Mouse (Mus musculus): Measurements from ENCODE around the gene Tmem52. TPM values are rescaled to one million over a fixed set of nuclear protein-coding genes. Genes with fewer than 3 reads are reported as not detected.

Tmem52 gene
- polyA plus RNA-seq, 1 experiment from 2014 or later = not detected

DNA sequence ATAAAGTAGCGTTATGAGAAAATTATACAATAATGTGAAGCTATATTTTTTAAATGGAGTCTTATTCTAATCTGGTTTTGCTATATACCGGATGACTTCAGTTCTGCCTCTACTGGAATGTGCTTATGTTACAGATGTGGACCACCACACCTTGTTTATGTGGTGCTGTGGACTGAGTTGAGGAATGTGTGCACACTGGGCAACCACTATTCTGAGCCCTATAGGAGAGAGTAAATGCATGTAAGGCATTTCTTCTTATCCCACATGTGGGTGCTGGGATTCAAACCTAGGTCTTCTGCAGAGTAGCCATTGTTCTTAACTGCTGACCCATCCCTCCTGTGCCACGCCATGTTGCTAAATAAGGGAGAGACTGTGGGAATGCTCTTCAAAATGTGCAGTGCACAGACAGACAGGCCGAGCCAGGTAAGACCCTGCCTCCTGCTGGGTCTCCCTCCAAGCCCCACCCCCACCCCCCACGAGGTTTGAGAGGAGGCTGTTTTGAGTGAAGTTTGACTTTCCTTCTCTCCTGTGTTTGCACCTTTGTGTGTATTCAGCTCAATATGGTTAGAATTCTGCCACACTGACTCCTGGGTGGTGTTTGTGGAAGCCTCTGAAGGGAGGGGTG lies 36.9 kb downstream of the Tmem52 start:
- no peak for ATAC-seq (ENCODE audit: insufficient number of reproducible peaks, low FRiP score, low TSS enrichment, low read depth)
- Histone ChIP-seq H3K27ac (replicated peaks; ENCODE audit: low read depth, low read length) (no peak overlapping the region), H3K27me3 (ENCODE audit: control insufficient read depth, insufficient read depth, low read length) (no peaks in the 10 kb centered on the region), H3K4me1 (ENCODE audit: control insufficient read depth, insufficient read depth, low read length) (no peaks in the 10 kb centered on the region), H3K4me2 (ENCODE audit: low read depth, severe bottlenecking) (no peak overlapping the region), H3K36me3 (ENCODE audit: control insufficient read depth, insufficient read depth, low read length) (no peaks in the 10 kb centered on the region), H3K9ac (ENCODE audit: low read length) (no peak overlapping the region), H3K4me3 (ENCODE audit: low read depth, low read length) (no peak overlapping the region), H3K9me3 (ENCODE audit: control insufficient read depth, low read length) (no peaks in the 10 kb centered on the region)
- no peak for DNase-seq (ENCODE audit: low spot score)
- WGBS = 86% methylated on average over 5 of the region's 5 CpGs

GRCm38 (mm10) chr4:155508614-155509013 lies 39.7 kb downstream of the Tmem52 start:
- DNase-seq (ENCODE audit: low spot score) (no peak), ATAC-seq (ENCODE audit: insufficient number of reproducible peaks, low FRiP score, low TSS enrichment, low read depth) (no peak)
- no peak overlapping the region for H3K4me2 ChIP-seq (ENCODE audit: low read depth, severe bottlenecking)
- H3K4me1 ChIP-seq (ENCODE audit: control insufficient read depth, insufficient read depth, low read length) = no peaks in the 10 kb centered on the region
- no peak overlapping the region for H3K27ac ChIP-seq (replicated peaks; ENCODE audit: low read depth, low read length)
- H3K27me3 ChIP-seq (ENCODE audit: control insufficient read depth, insufficient read depth, low read length) = no peaks in the 10 kb centered on the region
- H3K36me3 ChIP-seq (ENCODE audit: control insufficient read depth, insufficient read depth, low read length) = no peaks in the 10 kb centered on the region
- H3K9ac ChIP-seq (ENCODE audit: low read length) = no peak overlapping the region
- no peaks in the 10 kb centered on the region for H3K9me3 ChIP-seq (ENCODE audit: control insufficient read depth, low read length)
- WGBS = 91% methylated on average over 4 of the region's 4 CpGs
- H3K4me3 ChIP-seq (ENCODE audit: low read depth, low read length) = no peak overlapping the region

GRCm38 (mm10) chr4:155510981-155511380 lies 42.1 kb downstream of the Tmem52 start:
- Histone ChIP-seq H3K27ac (replicated peaks; ENCODE audit: low read depth, low read length) (no peak overlapping the region), H3K4me3 (ENCODE audit: low read depth, low read length) (no peak overlapping the region), H3K9me3 (ENCODE audit: control insufficient read depth, low read length) (no peaks in the 10 kb centered on the region), H3K27me3 (ENCODE audit: control insufficient read depth, insufficient read depth, low read length) (no peaks in the 10 kb centered on the region), H3K9ac (ENCODE audit: low read length) (no peak overlapping the region), H3K4me1 (ENCODE audit: control insufficient read depth, insufficient read depth, low read length) (no peaks in the 10 kb centered on the region), H3K4me2 (ENCODE audit: low read depth, severe bottlenecking) (no peak overlapping the region), H3K36me3 (ENCODE audit: control insufficient read depth, insufficient read depth, low read length) (no peaks in the 10 kb centered on the region; the same call in 1 of the 2 replicates)
- DNase-seq (ENCODE audit: low spot score) (no peak), ATAC-seq (ENCODE audit: insufficient number of reproducible peaks, low FRiP score, low TSS enrichment, low read depth) (no peak)
- WGBS = 94% methylated on average over 1 of the region's 1 CpGs

GRCm38 (mm10) chr4:155514810-155515209 lies 45.9 kb downstream of the Tmem52 start:
- Histone ChIP-seq H3K27ac (replicated peaks; ENCODE audit: low read depth, low read length) (no peak overlapping the region), H3K36me3 (ENCODE audit: control insufficient read depth, insufficient read depth, low read length) (no peaks in the 10 kb centered on the region; the same call in 1 of the 2 replicates), H3K4me1 (ENCODE audit: control insufficient read depth, insufficient read depth, low read length) (no peaks in the 10 kb centered on the region), H3K27me3 (ENCODE audit: control insufficient read depth, insufficient read depth, low read length) (no peaks in the 10 kb centered on the region), H3K9ac (ENCODE audit: low read length) (no peak overlapping the region), H3K4me2 (ENCODE audit: low read depth, severe bottlenecking) (no peak overlapping the region), H3K9me3 (ENCODE audit: control insufficient read depth, low read length) (no peaks in the 10 kb centered on the region), H3K4me3 (ENCODE audit: low read depth, low read length) (no peak overlapping the region)
- DNase-seq (ENCODE audit: low spot score) (no peak), ATAC-seq (ENCODE audit: insufficient number of reproducible peaks, low FRiP score, low TSS enrichment, low read depth) (no peak)
- WGBS = 94% methylated on average over 2 of the region's 2 CpGs

GRCm38 (mm10) chr4:155517948-155518517 lies 49.1 kb downstream of the Tmem52 start:
- whole genome bisulfite sequencing = 89% methylated on average over 7 of the region's 7 CpGs
- H3K9ac ChIP-seq (ENCODE audit: low read length) = no peak overlapping the region
- no peaks in the 10 kb centered on the region for H3K4me1 ChIP-seq (ENCODE audit: control insufficient read depth, insufficient read depth, low read length)
- H3K9me3 ChIP-seq (ENCODE audit: control insufficient read depth, low read length) = no peaks in the 10 kb centered on the region
- no peak overlapping the region for H3K4me2 ChIP-seq (ENCODE audit: low read depth, severe bottlenecking)
- no peak overlapping the region for H3K4me3 ChIP-seq (ENCODE audit: low read depth, low read length)
- no peak for DNase-seq (ENCODE audit: low spot score)
- peaks cover 2% of the 10 kb centered on the region for H3K36me3 ChIP-seq (ENCODE audit: control insufficient read depth, insufficient read depth, low read length)
- H3K27me3 ChIP-seq (ENCODE audit: control insufficient read depth, insufficient read depth, low read length) = no peaks in the 10 kb centered on the region
- no peak for ATAC-seq (ENCODE audit: insufficient number of reproducible peaks, low FRiP score, low TSS enrichment, low read depth)
- H3K27ac ChIP-seq (replicated peaks; ENCODE audit: low read depth, low read length) = no peak overlapping the region

Other genes with a start within 250 kb of the Tmem52 start
- gene Ski, start 246.5 kb upstream of the Tmem52 start, polyA plus RNA-seq (2014; fragmentation: Nextera tagmentation; extraction: Ambion mirVana) = 17.7 and 17.8 TPM in 2 replicates
- gene Faap20, start 219.3 kb upstream of the Tmem52 start, polyA plus RNA-seq (2014; fragmentation: Nextera tagmentation; extraction: Ambion mirVana) = 103 and 104 TPM in 2 replicates
- gene Prkcz, start 107.8 kb upstream of the Tmem52 start, polyA plus RNA-seq (2014; fragmentation: Nextera tagmentation; extraction: Ambion mirVana) = 6.3 and 9.3 TPM in 2 replicates
- gene Gabrd, start 71.0 kb upstream of the Tmem52 start, polyA plus RNA-seq (2014; fragmentation: Nextera tagmentation; extraction: Ambion mirVana) = 0.08 TPM in 1 of 2 replicates, not detected in the other
- 5.1 and 6.1 TPM in 2 replicates for gene Cfap74, start 59.9 kb upstream of the Tmem52 start, polyA plus RNA-seq (2014; fragmentation: Nextera tagmentation; extraction: Ambion mirVana)
- gene Gnb1, start 22.2 kb downstream of the Tmem52 start, polyA plus RNA-seq (2014; fragmentation: Nextera tagmentation; extraction: Ambion mirVana) = 625 and 626 TPM in 2 replicates
- gene Nadk, start 93.3 kb downstream of the Tmem52 start, polyA plus RNA-seq (2014; fragmentation: Nextera tagmentation; extraction: Ambion mirVana) = 99.1 and 105 TPM in 2 replicates
- 16.1 and 16.4 TPM in 2 replicates for gene Slc35e2, start 132.3 kb downstream of the Tmem52 start, polyA plus RNA-seq (2014; fragmentation: Nextera tagmentation; extraction: Ambion mirVana)
- gene Cdk11b, start 155.7 kb downstream of the Tmem52 start, polyA plus RNA-seq (2014; fragmentation: Nextera tagmentation; extraction: Ambion mirVana) = 69.4 and 79.9 TPM in 2 replicates
- gene Gm10563, start 176.3 kb downstream of the Tmem52 start, polyA plus RNA-seq (2014; fragmentation: Nextera tagmentation; extraction: Ambion mirVana) = not detected in 2 replicates
- gene Mmp23, start 184.3 kb downstream of the Tmem52 start, polyA plus RNA-seq (2014; fragmentation: Nextera tagmentation; extraction: Ambion mirVana) = 11.3 and 12.2 TPM in 2 replicates
- 16.0 and 16.6 TPM in 2 replicates for gene Mib2, start 200.1 kb downstream of the Tmem52 start, polyA plus RNA-seq (2014; fragmentation: Nextera tagmentation; extraction: Ambion mirVana)
- 2.0 and 2.1 TPM in 2 replicates for gene Fndc10, start 225.2 kb downstream of the Tmem52 start, polyA plus RNA-seq (2014; fragmentation: Nextera tagmentation; extraction: Ambion mirVana)
- gene Ssu72, start 235.7 kb downstream of the Tmem52 start, polyA plus RNA-seq (2014; fragmentation: Nextera tagmentation; extraction: Ambion mirVana) = 145 and 147 TPM in 2 replicates

All from limb, embryonic 11.5 days (tissue).